Mouse (Mus musculus): ENCODE measurements around the gene Olfr312. TPM values are rescaled to one million over a fixed set of nuclear protein-coding genes. Genes with fewer than 3 reads are reported as not detected.
"Not testable (repeated sequence)": the region's sequence is repeated elsewhere in the genome, so short reads cannot be mapped to it uniquely, and the experiment has no call there.

The Olfr312 gene
- polyA plus RNA-seq, 1 experiment, result not detected

- TF ChIP-seq FLI1 (IDR thresholded peaks at IDR 0.05; ENCODE audit: low read length) (no peak), GATA1 (IDR thresholded peaks at IDR 0.05; ENCODE audit: borderline replicate concordance, low read length) (no peak)
- Histone ChIP-seq H3K4me1 (peaks cover 17% of the 10 kb centered on the region), H3K27me3 (replicated peaks) (peaks cover 26% of the 10 kb centered on the region), H3K4me3 (replicated peaks) (no peak overlapping the region), H3K9me3 (no peaks in the 10 kb centered on the region), H3K36me3 (replicated peaks; ENCODE audit: low read length) (no peaks in the 10 kb centered on the region)
These were observed 29.3 kb upstream of the Olfr312 start for GRCm38 (mm10) chr11:58799747-58800146.

- no peak for TF ChIP-seq FLI1 (IDR thresholded peaks at IDR 0.05; ENCODE audit: low read length)
- H3K4me1 ChIP-seq, result peaks cover 26% of the 10 kb centered on the region
- no peaks in the 10 kb centered on the region for H3K9me3 ChIP-seq
- peak within 1 kb of the TSS; percentile 29 for H3K4me3 ChIP-seq (replicated peaks)
- H3K27me3 ChIP-seq (replicated peaks), result peaks cover 22% of the 10 kb centered on the region
- H3K36me3 ChIP-seq (replicated peaks; ENCODE audit: low read length), result no peaks in the 10 kb centered on the region
These were observed 27.3 kb upstream of the Olfr312 start, which contains the start of gene Fam183b for GRCm38 (mm10) chr11:58801558-58802228. Fam183b (minus strand) TSS chr11:58801960.

- Histone ChIP-seq H3K4me3 (replicated peaks) (no peak overlapping the region), H3K27me3 (replicated peaks) (peaks cover 11% of the 10 kb centered on the region), H3K9me3 (peaks cover 3% of the 10 kb centered on the region; the same call in 1 of the 2 replicates), H3K4me1 (peaks cover 26% of the 10 kb centered on the region), H3K36me3 (replicated peaks; ENCODE audit: low read length) (no peaks in the 10 kb centered on the region)
- TF ChIP-seq FLI1 (IDR thresholded peaks at IDR 0.05; ENCODE audit: low read length) (no peak), GATA1 (IDR thresholded peaks at IDR 0.05; ENCODE audit: borderline replicate concordance, low read length) (no peak)
These were observed 25.2 kb upstream of the Olfr312 start for GRCm38 (mm10) chr11:58803871-58804270.

GRCm38 (mm10) chr11:58804393-58804792 is 24.6 kb upstream of the Olfr312 start:
- H3K36me3 ChIP-seq (replicated peaks; ENCODE audit: low read length), result no peaks in the 10 kb centered on the region
- H3K9me3 ChIP-seq, result peaks cover 3% of the 10 kb centered on the region; the same call in 1 of the 2 replicates
- H3K4me3 ChIP-seq (replicated peaks), result no peak overlapping the region
- H3K4me1 ChIP-seq, result peaks cover 26% of the 10 kb centered on the region
- TF ChIP-seq FLI1 (IDR thresholded peaks at IDR 0.05; ENCODE audit: low read length) (no peak), GATA1 (IDR thresholded peaks at IDR 0.05; ENCODE audit: borderline replicate concordance, low read length) (no peak)
- H3K27me3 ChIP-seq (replicated peaks), result peaks cover 6% of the 10 kb centered on the region

GRCm38 (mm10) chr11:58812001-58812400 is 17.0 kb upstream of the Olfr312 start:
- no peaks in the 10 kb centered on the region for H3K36me3 ChIP-seq (replicated peaks; ENCODE audit: low read length)
- H3K4me1 ChIP-seq, result peaks cover 19% of the 10 kb centered on the region
- peaks cover 5% of the 10 kb centered on the region for H3K27me3 ChIP-seq (replicated peaks)
- no peak overlapping the region for H3K4me3 ChIP-seq (replicated peaks)
- peaks cover 3% of the 10 kb centered on the region; the same call in 1 of the 2 replicates for H3K9me3 ChIP-seq
- TF ChIP-seq FLI1 (IDR thresholded peaks at IDR 0.05; ENCODE audit: low read length), result no peak
- TF ChIP-seq GATA1 (IDR thresholded peaks at IDR 0.05; ENCODE audit: borderline replicate concordance, low read length), result no peak

GRCm38 (mm10) chr11:58814700-58815099 is 14.3 kb upstream of the Olfr312 start, which contains the start of gene Olfr313:
Olfr313 (plus strand) TSS chr11:58815000.
- not testable (repeated sequence) for H3K36me3 ChIP-seq (replicated peaks; ENCODE audit: low read length); H3K9me3 ChIP-seq; H3K4me3 ChIP-seq (replicated peaks); H3K27me3 ChIP-seq (replicated peaks)
- H3K4me1 ChIP-seq, result peaks cover 18% of the 10 kb centered on the region

GRCm38 (mm10) chr11:58815676-58816075 is 13.4 kb upstream of the Olfr312 start:
- Histone ChIP-seq H3K4me1 (peaks cover 8% of the 10 kb centered on the region), H3K36me3 (replicated peaks; ENCODE audit: low read length) (no peaks in the 10 kb centered on the region), H3K4me3 (replicated peaks) (no peak overlapping the region), H3K27me3 (replicated peaks) (peaks cover 5% of the 10 kb centered on the region), H3K9me3 (no peaks in the 10 kb centered on the region)
- no peak for TF ChIP-seq GATA1 (IDR thresholded peaks at IDR 0.05; ENCODE audit: borderline replicate concordance, low read length)
- no peak for TF ChIP-seq FLI1 (IDR thresholded peaks at IDR 0.05; ENCODE audit: low read length)

GRCm38 (mm10) chr11:58829764-58830163 is 727 bp downstream of the Olfr312 start:
- no peak for TF ChIP-seq GATA1 (IDR thresholded peaks at IDR 0.05; ENCODE audit: borderline replicate concordance, low read length)
- no peak for TF ChIP-seq FLI1 (IDR thresholded peaks at IDR 0.05; ENCODE audit: low read length)
- Histone ChIP-seq H3K36me3 (replicated peaks; ENCODE audit: low read length) (no peaks in the 10 kb centered on the region), H3K4me3 (replicated peaks) (no peak overlapping the region), H3K9me3 (no peaks in the 10 kb centered on the region), H3K4me1 (0 out of 2 replicates have a peak, but pooled peaks cover 6% of the 10 kb centered on the region), H3K27me3 (replicated peaks) (peaks cover 7% of the 10 kb centered on the region)

- H3K27me3 ChIP-seq (replicated peaks); H3K36me3 ChIP-seq (replicated peaks; ENCODE audit: low read length); H3K9me3 ChIP-seq; H3K4me1 ChIP-seq; H3K4me3 ChIP-seq (replicated peaks): not testable (repeated sequence)
These were observed 3.5 kb downstream of the Olfr312 start for GRCm38 (mm10) chr11:58832541-58832940.

- not testable (repeated sequence) for H3K4me1 ChIP-seq; H3K4me3 ChIP-seq (replicated peaks); H3K9me3 ChIP-seq; H3K27me3 ChIP-seq (replicated peaks); H3K36me3 ChIP-seq (replicated peaks; ENCODE audit: low read length)
These were observed 9.9 kb downstream of the Olfr312 start, which contains the start of gene Olfr311 for GRCm38 (mm10) chr11:58838951-58839350. Olfr311 (plus strand) TSS chr11:58839251.

All from megakaryocyte, embryonic 14.5 days (primary cell).